10 mouse cellular contexts compared by ENCODE assay signal in genomic region chr5:108903134-108903923, GRCm38 (mm10). TPM values are rescaled to one million over a fixed set of nuclear protein-coding genes. Genes with fewer than 3 reads are reported as not detected.
A peak's percentile ranks its signal among the peaks of the same experiment; 100 is the strongest.
DNase-seq lines count a peak whose midpoint lies in the region; ATAC-seq and TF ChIP-seq lines count a peak whose summit lies in the region.
"Not testable (repeated sequence)": the region's sequence is repeated elsewhere in the genome, so short reads cannot be mapped to it uniquely, and the experiment has no call there.
"Had no signal": no experiment of that assay in that cellular context is flagged by ENCODE, and none has a peak within 500 bp of the region (broad histone marks: within the 10 kb centered on the region; RNA-seq: fewer than 3 reads in every experiment).

No protein-coding gene starts in this region.

- H3K4me2 ChIP-seq in hindbrain, embryonic 14.5 days (replicated peaks): peak overlapping the region; percentile 44
- H3K4me2 ChIP-seq in liver, postnatal 0 days (ENCODE audit: low read depth, low read length): not testable (repeated sequence)
- H3K4me2 ChIP-seq in neural tube, embryonic 12.5 days (replicated peaks): peak overlapping the region; percentile 50

- H3K9me3 ChIP-seq in hindbrain, embryonic 14.5 days (ENCODE audit: control insufficient read depth, low read length); liver, postnatal 0 days (ENCODE audit: low read length); neural tube, embryonic 12.5 days: not testable (repeated sequence)

- H3K4me1 ChIP-seq in hindbrain, embryonic 14.5 days (replicated peaks; ENCODE audit: control insufficient read depth, insufficient read depth, low read length); liver, postnatal 0 days (ENCODE audit: insufficient read depth); neural tube, embryonic 12.5 days: not testable (repeated sequence)

- TF ChIP-seq CTCF in liver, postnatal 0 days (IDR thresholded peaks at IDR 0.05; ENCODE audit: low read depth): not testable (repeated sequence)

- not testable (repeated sequence) for TF ChIP-seq EP300 in liver, postnatal 0 days (IDR thresholded peaks at IDR 0.05; ENCODE audit: low read depth)

- ATAC-seq in activated CD4-positive, CD25-positive, alpha-beta regulatory T cell, adult 4 months: peak; percentile 93
- peak; percentile 99 for ATAC-seq in hindbrain, embryonic 14.5 days (ENCODE audit: low FRiP score)
- peak; percentile 96 for ATAC-seq in liver, postnatal 0 days
- peak; percentile 99 for ATAC-seq in neural tube, embryonic 12.5 days (ENCODE audit: low FRiP score, low read depth)

- H3K27ac ChIP-seq in hindbrain, embryonic 14.5 days; liver, postnatal 0 days (ENCODE audit: low read depth); neural tube, embryonic 12.5 days: not testable (repeated sequence)

- WGBS in hindbrain, embryonic 14.5 days: 5% methylated on average over 18 of the region's 65 CpGs
- 7% methylated on average over 12 of the region's 65 CpGs for WGBS in liver, postnatal 0 days (ENCODE audit: insufficient replicate concordance)
- 3% methylated on average over 39 of the region's 65 CpGs for WGBS in neural tube, embryonic 12.5 days

- peak overlapping the region; percentile 27 for H3K4me3 ChIP-seq in hindbrain, embryonic 14.5 days (replicated peaks; ENCODE audit: low read length)
- not testable (repeated sequence) for H3K4me3 ChIP-seq in liver, postnatal 0 days (ENCODE audit: low read depth, low read length)
- H3K4me3 ChIP-seq in neural tube, embryonic 12.5 days: 0 out of 2 replicates have a peak overlapping the region, but pooled peaks have one; percentile 16

- H3K27me3 ChIP-seq in hindbrain, embryonic 14.5 days (ENCODE audit: control insufficient read depth, insufficient read depth, low read length); liver, postnatal 0 days (ENCODE audit: insufficient read depth, low read length); neural tube, embryonic 12.5 days (replicated peaks): not testable (repeated sequence)

- H3K36me3 ChIP-seq in hindbrain, embryonic 14.5 days (replicated peaks; ENCODE audit: control insufficient read depth, insufficient read depth); liver, postnatal 0 days (replicated peaks; ENCODE audit: insufficient read depth, low read length); neural tube, embryonic 12.5 days: not testable (repeated sequence)

- H3K9ac ChIP-seq in hindbrain, embryonic 14.5 days: peak overlapping the region; percentile 40; the same call in 1 of the 2 replicates
- H3K9ac ChIP-seq in liver, postnatal 0 days (replicated peaks); neural tube, embryonic 12.5 days: not testable (repeated sequence)

- peak; percentile 19 for DNase-seq in embryo, embryonic 9.5 days (ENCODE audit: extremely low spot score)
- DNase-seq in gastrocnemius, postnatal 25 days: peak; percentile 10
- DNase-seq in hindbrain, embryonic 14.5 days (ENCODE audit: low spot score); liver, postnatal 0 days: not testable (repeated sequence)
- peak; percentile 2 to 6 for DNase-seq in layer of hippocampus, adult 8-10 months (ENCODE audit: low spot score in 2 of 2)
- peak; percentile 9 for DNase-seq in testis, postnatal 14 days (ENCODE audit: low spot score)

RNA-seq across cellular contexts. Expression of gene Vmn2r9, which starts 50.9 kb away (rescaled TPM):
- under 1 TPM in 1 of 2 experiments, not detected in 1; 0.26 TPM for polyA plus RNA-seq in activated CD4-positive, CD25-positive, alpha-beta regulatory T cell, adult 4 months (2017; shearing (Covaris generic))
- not detected for total RNA-seq in gastrocnemius, postnatal 25 days (2021)
- polyA plus RNA-seq in hindbrain, embryonic 14.5 days (2014; fragmentation: Nextera tagmentation; extraction: Ambion mirVana): not detected in 2 replicates
- not detected for total RNA-seq in layer of hippocampus, adult 8-10 months (2022)
- not detected in 2 replicates for polyA plus RNA-seq in liver, postnatal 0 days (2015; fragmentation: Nextera tagmentation; extraction: Ambion mirVana)
- not detected in 2 replicates for polyA plus RNA-seq in neural tube, embryonic 12.5 days (2016; fragmentation: Nextera tagmentation; extraction: Ambion mirVana)
- total RNA-seq: CH12.LX; left cerebral cortex, adult 18-20 months had no signal
